Mouse (Mus musculus): ENCODE measurements around the gene Rapgef3. TPM values are rescaled to one million over a fixed set of nuclear protein-coding genes. Genes with fewer than 3 reads are reported as not detected.

The Rapgef3 gene
- polyA plus RNA-seq, 1 experiment from 2014 or later, result 1.9 TPM

GRCm38 (mm10) chr15:97755361-97755760 is 12.4 kb downstream of the Rapgef3 start:
- Histone ChIP-seq H3K36me3 (replicated peaks; ENCODE audit: insufficient read depth, low read length) (no peaks in the 10 kb centered on the region), H3K27me3 (ENCODE audit: insufficient read depth, low read length) (no peaks in the 10 kb centered on the region), H3K9ac (replicated peaks) (no peak overlapping the region), H3K4me1 (ENCODE audit: insufficient read depth) (peaks cover 9% of the 10 kb centered on the region), H3K4me2 (ENCODE audit: low read depth, low read length) (no peak overlapping the region), H3K9me3 (ENCODE audit: low read length) (no peaks in the 10 kb centered on the region), H3K27ac (ENCODE audit: low read depth) (no peak overlapping the region), H3K4me3 (ENCODE audit: low read depth, low read length) (no peak overlapping the region)
- TF ChIP-seq CTCF (IDR thresholded peaks at IDR 0.05; ENCODE audit: low read depth), result no peak
- TF ChIP-seq EP300 (IDR thresholded peaks at IDR 0.05; ENCODE audit: low read depth), result no peak
- ATAC-seq (no peak), DNase-seq (no peak)
- WGBS (ENCODE audit: insufficient replicate concordance), result 61% methylated on average over 8 of the region's 8 CpGs

GRCm38 (mm10) chr15:97754476-97754875 is 13.3 kb downstream of the Rapgef3 start:
- Histone ChIP-seq H3K4me3 (ENCODE audit: low read depth, low read length) (no peak overlapping the region), H3K27ac (ENCODE audit: low read depth) (no peak overlapping the region), H3K9me3 (ENCODE audit: low read length) (no peaks in the 10 kb centered on the region), H3K9ac (replicated peaks) (no peak overlapping the region), H3K36me3 (replicated peaks; ENCODE audit: insufficient read depth, low read length) (no peaks in the 10 kb centered on the region), H3K4me1 (ENCODE audit: insufficient read depth) (peaks cover 10% of the 10 kb centered on the region), H3K27me3 (ENCODE audit: insufficient read depth, low read length) (no peaks in the 10 kb centered on the region), H3K4me2 (ENCODE audit: low read depth, low read length) (no peak overlapping the region)
- TF ChIP-seq EP300 (IDR thresholded peaks at IDR 0.05; ENCODE audit: low read depth) (no peak), CTCF (IDR thresholded peaks at IDR 0.05; ENCODE audit: low read depth) (no peak)
- DNase-seq (no peak), ATAC-seq (no peak)
- WGBS (ENCODE audit: insufficient replicate concordance), result 72% methylated on average over 6 of the region's 6 CpGs

GRCm38 (mm10) chr15:97752491-97752890 is 15.3 kb downstream of the Rapgef3 start:
- WGBS (ENCODE audit: insufficient replicate concordance), result 82% methylated on average over 5 of the region's 5 CpGs

GRCm38 (mm10) chr15:97751676-97752075 is 16.1 kb downstream of the Rapgef3 start:
- DNase-seq, result no peak
- WGBS (ENCODE audit: insufficient replicate concordance), result 70% methylated on average over 2 of the region's 2 CpGs
- no peak for ATAC-seq
- H3K36me3 ChIP-seq (replicated peaks; ENCODE audit: insufficient read depth, low read length), result no peaks in the 10 kb centered on the region
- TF ChIP-seq CTCF (IDR thresholded peaks at IDR 0.05; ENCODE audit: low read depth) (peak; percentile 73), EP300 (IDR thresholded peaks at IDR 0.05; ENCODE audit: low read depth) (no peak)
- no peak overlapping the region for H3K9ac ChIP-seq (replicated peaks)
- H3K4me2 ChIP-seq (ENCODE audit: low read depth, low read length), result no peak overlapping the region
- H3K27ac ChIP-seq (ENCODE audit: low read depth), result no peak overlapping the region
- H3K4me3 ChIP-seq (ENCODE audit: low read depth, low read length), result no peak overlapping the region
- no peaks in the 10 kb centered on the region for H3K27me3 ChIP-seq (ENCODE audit: insufficient read depth, low read length)
- H3K4me1 ChIP-seq (ENCODE audit: insufficient read depth), result peaks cover 20% of the 10 kb centered on the region
- H3K9me3 ChIP-seq (ENCODE audit: low read length), result no peaks in the 10 kb centered on the region

More at GRCm38 (mm10) chr15:97752491-97752890, 15.3 kb downstream of the Rapgef3 start:
- no peaks in the 10 kb centered on the region for H3K27me3 ChIP-seq (ENCODE audit: insufficient read depth, low read length)
- H3K27ac ChIP-seq (ENCODE audit: low read depth), result no peak overlapping the region
- no peak overlapping the region for H3K4me3 ChIP-seq (ENCODE audit: low read depth, low read length)
- no peaks in the 10 kb centered on the region for H3K36me3 ChIP-seq (replicated peaks; ENCODE audit: insufficient read depth, low read length)
- H3K4me2 ChIP-seq (ENCODE audit: low read depth, low read length), result no peak overlapping the region
- peaks cover 18% of the 10 kb centered on the region for H3K4me1 ChIP-seq (ENCODE audit: insufficient read depth)
- TF ChIP-seq CTCF (IDR thresholded peaks at IDR 0.05; ENCODE audit: low read depth) (no peak), EP300 (IDR thresholded peaks at IDR 0.05; ENCODE audit: low read depth) (no peak)
- no peak for ATAC-seq
- DNase-seq, result no peak
- H3K9me3 ChIP-seq (ENCODE audit: low read length), result no peaks in the 10 kb centered on the region
- H3K9ac ChIP-seq (replicated peaks), result no peak overlapping the region

- no peaks in the 10 kb centered on the region for H3K27me3 ChIP-seq (ENCODE audit: insufficient read depth, low read length)
- TF ChIP-seq EP300 (IDR thresholded peaks at IDR 0.05; ENCODE audit: low read depth), result no peak
- TF ChIP-seq CTCF (IDR thresholded peaks at IDR 0.05; ENCODE audit: low read depth), result no peak
- no peak overlapping the region for H3K4me3 ChIP-seq (ENCODE audit: low read depth, low read length)
- 19% methylated on average over 12 of the region's 12 CpGs for WGBS (ENCODE audit: insufficient replicate concordance)
- peak overlapping the region; percentile 44; the same call in 1 of the 2 replicates for H3K27ac ChIP-seq (ENCODE audit: low read depth)
- DNase-seq (peak; percentile 83), ATAC-seq (peak; percentile 69)
- no peak overlapping the region for H3K9ac ChIP-seq (replicated peaks)
- H3K4me1 ChIP-seq (ENCODE audit: insufficient read depth), result peaks cover 21% of the 10 kb centered on the region
- no peaks in the 10 kb centered on the region for H3K9me3 ChIP-seq (ENCODE audit: low read length)
- H3K36me3 ChIP-seq (replicated peaks; ENCODE audit: insufficient read depth, low read length), result no peaks in the 10 kb centered on the region
- no peak overlapping the region for H3K4me2 ChIP-seq (ENCODE audit: low read depth, low read length)
These were observed 17.1 kb downstream of the Rapgef3 start for GRCm38 (mm10) chr15:97750697-97751096.

- H3K9ac ChIP-seq (replicated peaks), result no peak overlapping the region
- H3K4me1 ChIP-seq (ENCODE audit: insufficient read depth), result peaks cover 27% of the 10 kb centered on the region
- no peaks in the 10 kb centered on the region for H3K9me3 ChIP-seq (ENCODE audit: low read length)
- 77% methylated on average over 13 of the region's 13 CpGs for WGBS (ENCODE audit: insufficient replicate concordance)
- TF ChIP-seq CTCF (IDR thresholded peaks at IDR 0.05; ENCODE audit: low read depth) (no peak), EP300 (IDR thresholded peaks at IDR 0.05; ENCODE audit: low read depth) (no peak)
- peak overlapping the region; percentile 44; the same call in 1 of the 2 replicates for H3K27ac ChIP-seq (ENCODE audit: low read depth)
- H3K4me2 ChIP-seq (ENCODE audit: low read depth, low read length), result no peak overlapping the region
- no peaks in the 10 kb centered on the region for H3K36me3 ChIP-seq (replicated peaks; ENCODE audit: insufficient read depth, low read length)
- ATAC-seq (no peak), DNase-seq (no peak)
- no peak overlapping the region for H3K4me3 ChIP-seq (ENCODE audit: low read depth, low read length)
- no peaks in the 10 kb centered on the region for H3K27me3 ChIP-seq (ENCODE audit: insufficient read depth, low read length)
These were observed 17.9 kb downstream of the Rapgef3 start for GRCm38 (mm10) chr15:97749841-97750240.

GRCm38 (mm10) chr15:97749397-97749796 is 18.4 kb downstream of the Rapgef3 start:
- no peak overlapping the region for H3K9ac ChIP-seq (replicated peaks)
- no peak overlapping the region for H3K4me3 ChIP-seq (ENCODE audit: low read depth, low read length)
- TF ChIP-seq EP300 (IDR thresholded peaks at IDR 0.05; ENCODE audit: low read depth) (no peak), CTCF (IDR thresholded peaks at IDR 0.05; ENCODE audit: low read depth) (no peak)
- no peaks in the 10 kb centered on the region for H3K36me3 ChIP-seq (replicated peaks; ENCODE audit: insufficient read depth, low read length)
- H3K4me1 ChIP-seq (ENCODE audit: insufficient read depth), result peaks cover 27% of the 10 kb centered on the region
- WGBS (ENCODE audit: insufficient replicate concordance), result 88% methylated on average over 9 of the region's 9 CpGs
- DNase-seq, result no peak
- no peak for ATAC-seq
- H3K27ac ChIP-seq (ENCODE audit: low read depth), result no peak overlapping the region
- no peaks in the 10 kb centered on the region for H3K9me3 ChIP-seq (ENCODE audit: low read length)
- H3K4me2 ChIP-seq (ENCODE audit: low read depth, low read length), result no peak overlapping the region
- H3K27me3 ChIP-seq (ENCODE audit: insufficient read depth, low read length), result no peaks in the 10 kb centered on the region
